Mouse (Mus musculus) lung, adult 2 months (tissue): ENCODE measurements at regions not wholly inside any gene's neighbourhood (a gene's known extent, or its start where the extent isn't known, plus 50 kb on each side); places are given as distances from the start of the nearest gene placed in this dataset.

ENCODE experiments used
- CTCF ChIP-seq: fragments of 200-500 bp; IDR thresholded peaks from 2 replicates; pipeline ENCODE4 v1.5.1; 2011; ENCODE audit warnings: mild to moderate bottlenecking, low read length, control low read depth; ENCODE audit not compliant: insufficient read depth
- POLR2A ChIP-seq: fragments of 200-500 bp; IDR thresholded peaks from 2 replicates; pipeline ENCODE4 v1.6.1; 2011; ENCODE audit warnings: low read depth, mild to moderate bottlenecking, control low read depth, low read length, borderline replicate concordance; ENCODE audit errors: extremely low read depth

GRCm38 (mm10) chr16:7792521-7792920 lies 632.4 kb downstream of the Tmem114 start:
- TF ChIP-seq CTCF: no peak
- no peak for TF ChIP-seq POLR2A
